Mouse (Mus musculus): ENCODE measurements at regions not wholly inside any gene's neighbourhood (a gene's known extent, or its start where the extent isn't known, plus 50 kb on each side); places are given as distances from the start of the nearest gene placed in this dataset.

DNA sequence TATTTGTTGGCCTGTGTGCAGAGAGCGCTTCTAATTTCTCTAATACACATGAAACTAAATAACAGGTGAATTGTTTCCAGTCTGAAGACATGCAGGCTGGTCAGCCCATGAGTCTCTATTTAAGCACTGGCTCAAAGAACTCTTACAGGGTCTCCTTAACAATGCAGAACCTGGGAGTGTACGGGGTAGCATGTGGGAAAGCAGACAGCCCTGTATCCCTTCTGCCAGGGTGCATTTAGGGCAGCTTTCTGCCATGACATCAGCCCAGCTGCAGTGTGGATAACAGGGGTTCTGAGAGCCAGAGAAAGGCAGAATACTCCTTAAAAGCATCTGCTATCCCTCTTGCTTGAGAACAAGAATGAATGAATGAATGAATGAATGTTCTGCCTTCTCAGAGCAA, 164.7 kb downstream of the Grb14 start:
- ATAC-seq (ENCODE audit: low FRiP score, low TSS enrichment) (no peak), DNase-seq (ENCODE audit: low spot score) (no peak)
- Histone ChIP-seq H3K9me3 (ENCODE audit: control insufficient read depth, low read length) (no peaks in the 10 kb centered on the region), H3K4me2 (replicated peaks; ENCODE audit: low read depth) (no peak overlapping the region), H3K4me1 (replicated peaks; ENCODE audit: control insufficient read depth, insufficient read depth) (no peaks in the 10 kb centered on the region), H3K9ac (ENCODE audit: low read length) (no peak overlapping the region), H3K4me3 (ENCODE audit: low read depth, low read length) (no peak overlapping the region), H3K27me3 (ENCODE audit: control insufficient read depth, insufficient read depth, low read length) (no peaks in the 10 kb centered on the region), H3K36me3 (ENCODE audit: control insufficient read depth, insufficient read depth, low read length) (no peaks in the 10 kb centered on the region), H3K27ac (replicated peaks) (no peak overlapping the region)
- TF ChIP-seq EP300 (optimal IDR thresholded peaks at IDR 0.05) (no peak), CTCF (IDR thresholded peaks at IDR 0.05; ENCODE audit: low read depth) (no peak)
- 84% methylated on average over 2 of the region's 2 CpGs for WGBS

- no peak overlapping the region for H3K27ac ChIP-seq (replicated peaks)
- H3K4me2 ChIP-seq (replicated peaks; ENCODE audit: low read depth) = no peak overlapping the region
- no peaks in the 10 kb centered on the region for H3K27me3 ChIP-seq (ENCODE audit: control insufficient read depth, insufficient read depth, low read length)
- H3K9ac ChIP-seq (ENCODE audit: low read length) = no peak overlapping the region
- no peaks in the 10 kb centered on the region for H3K4me1 ChIP-seq (replicated peaks; ENCODE audit: control insufficient read depth, insufficient read depth)
- no peaks in the 10 kb centered on the region for H3K9me3 ChIP-seq (ENCODE audit: control insufficient read depth, low read length)
- H3K36me3 ChIP-seq (ENCODE audit: control insufficient read depth, insufficient read depth, low read length) = no peaks in the 10 kb centered on the region
- DNase-seq (ENCODE audit: low spot score) (peak; percentile 77), ATAC-seq (ENCODE audit: low FRiP score, low TSS enrichment) (no peak)
- H3K4me3 ChIP-seq (ENCODE audit: low read depth, low read length) = no peak overlapping the region
- WGBS = 12% methylated on average over 7 of the region's 7 CpGs
- no peak for TF ChIP-seq EP300 (optimal IDR thresholded peaks at IDR 0.05)
- TF ChIP-seq CTCF (IDR thresholded peaks at IDR 0.05; ENCODE audit: low read depth) = peak; percentile 92
Observed at GRCm38 (mm10) chr2:64853918-64854317, 170.9 kb downstream of the Grb14 start.

DNA sequence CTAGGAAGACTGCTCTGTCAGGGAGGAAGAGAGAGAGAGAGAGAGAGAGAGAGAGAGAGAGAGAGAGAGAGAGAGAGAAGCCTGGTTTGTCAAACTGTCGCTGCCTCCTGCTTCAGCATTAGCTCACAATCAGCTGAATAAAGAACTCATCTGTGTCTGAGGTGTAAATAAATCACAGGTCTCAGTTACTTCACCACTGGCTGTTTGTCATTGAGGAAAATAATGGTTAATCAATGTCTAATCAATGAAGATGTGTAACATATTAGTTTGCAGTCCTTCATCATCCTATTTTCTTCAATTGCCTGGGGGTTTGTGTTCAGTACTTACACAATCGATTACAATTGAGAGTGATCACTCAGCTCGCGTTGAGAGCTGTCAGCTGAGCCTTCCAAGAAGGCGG, 171.9 kb downstream of the Grb14 start:
- Histone ChIP-seq H3K9ac (ENCODE audit: low read length) (no peak overlapping the region), H3K4me3 (ENCODE audit: low read depth, low read length) (no peak overlapping the region), H3K36me3 (ENCODE audit: control insufficient read depth, insufficient read depth, low read length) (no peaks in the 10 kb centered on the region), H3K27ac (replicated peaks) (no peak overlapping the region), H3K4me2 (replicated peaks; ENCODE audit: low read depth) (no peak overlapping the region), H3K9me3 (ENCODE audit: control insufficient read depth, low read length) (no peaks in the 10 kb centered on the region), H3K27me3 (ENCODE audit: control insufficient read depth, insufficient read depth, low read length) (no peaks in the 10 kb centered on the region), H3K4me1 (replicated peaks; ENCODE audit: control insufficient read depth, insufficient read depth) (no peaks in the 10 kb centered on the region)
- ATAC-seq (ENCODE audit: low FRiP score, low TSS enrichment) = no peak
- 34% methylated on average over 5 of the region's 5 CpGs for WGBS
- DNase-seq (ENCODE audit: low spot score) = no peak
- TF ChIP-seq EP300 (optimal IDR thresholded peaks at IDR 0.05) = no peak

- no peak for ATAC-seq (ENCODE audit: low FRiP score, low TSS enrichment)
- no peak for DNase-seq (ENCODE audit: low spot score)
- WGBS = 64% methylated on average over 4 of the region's 4 CpGs
- Histone ChIP-seq H3K27me3 (ENCODE audit: control insufficient read depth, insufficient read depth, low read length) (no peaks in the 10 kb centered on the region), H3K27ac (replicated peaks) (no peak overlapping the region), H3K9me3 (ENCODE audit: control insufficient read depth, low read length) (no peaks in the 10 kb centered on the region), H3K4me1 (replicated peaks; ENCODE audit: control insufficient read depth, insufficient read depth) (no peaks in the 10 kb centered on the region), H3K4me3 (ENCODE audit: low read depth, low read length) (no peak overlapping the region), H3K9ac (ENCODE audit: low read length) (no peak overlapping the region), H3K36me3 (ENCODE audit: control insufficient read depth, insufficient read depth, low read length) (no peaks in the 10 kb centered on the region), H3K4me2 (replicated peaks; ENCODE audit: low read depth) (no peak overlapping the region)
- TF ChIP-seq CTCF (IDR thresholded peaks at IDR 0.05; ENCODE audit: low read depth) = no peak
- no peak for TF ChIP-seq EP300 (optimal IDR thresholded peaks at IDR 0.05)
Observed at GRCm38 (mm10) chr2:64851096-64851495, 173.7 kb downstream of the Grb14 start.

- DNase-seq (ENCODE audit: low spot score) (no peak), ATAC-seq (ENCODE audit: low FRiP score, low TSS enrichment) (no peak)
- H3K27ac ChIP-seq (replicated peaks) = no peak overlapping the region
- no peak overlapping the region for H3K9ac ChIP-seq (ENCODE audit: low read length)
- no peak overlapping the region for H3K4me3 ChIP-seq (ENCODE audit: low read depth, low read length)
- no peaks in the 10 kb centered on the region for H3K9me3 ChIP-seq (ENCODE audit: control insufficient read depth, low read length)
- H3K27me3 ChIP-seq (ENCODE audit: control insufficient read depth, insufficient read depth, low read length) = no peaks in the 10 kb centered on the region
- no peak overlapping the region for H3K4me2 ChIP-seq (replicated peaks; ENCODE audit: low read depth)
- TF ChIP-seq CTCF (IDR thresholded peaks at IDR 0.05; ENCODE audit: low read depth) (no peak), EP300 (optimal IDR thresholded peaks at IDR 0.05) (no peak)
- WGBS = 93% methylated on average over 3 of the region's 3 CpGs
- no peaks in the 10 kb centered on the region for H3K4me1 ChIP-seq (replicated peaks; ENCODE audit: control insufficient read depth, insufficient read depth)
- H3K36me3 ChIP-seq (ENCODE audit: control insufficient read depth, insufficient read depth, low read length) = no peaks in the 10 kb centered on the region
Observed at GRCm38 (mm10) chr2:64850656-64851055, 174.1 kb downstream of the Grb14 start.

GRCm38 (mm10) chr2:64824494-64824893, 200.3 kb downstream of the Grb14 start:
- WGBS = 90% methylated on average over 9 of the region's 9 CpGs
- Histone ChIP-seq H3K27me3 (ENCODE audit: control insufficient read depth, insufficient read depth, low read length) (no peaks in the 10 kb centered on the region), H3K36me3 (ENCODE audit: control insufficient read depth, insufficient read depth, low read length) (no peaks in the 10 kb centered on the region), H3K27ac (replicated peaks) (no peak overlapping the region), H3K4me1 (replicated peaks; ENCODE audit: control insufficient read depth, insufficient read depth) (no peaks in the 10 kb centered on the region), H3K9me3 (ENCODE audit: control insufficient read depth, low read length) (no peaks in the 10 kb centered on the region), H3K9ac (ENCODE audit: low read length) (no peak overlapping the region), H3K4me2 (replicated peaks; ENCODE audit: low read depth) (no peak overlapping the region), H3K4me3 (ENCODE audit: low read depth, low read length) (no peak overlapping the region)
- ATAC-seq (ENCODE audit: low FRiP score, low TSS enrichment) = no peak
- no peak for DNase-seq (ENCODE audit: low spot score)
- TF ChIP-seq CTCF (IDR thresholded peaks at IDR 0.05; ENCODE audit: low read depth) = peak; percentile 15; the same call in 1 of the 2 replicates
- TF ChIP-seq EP300 (optimal IDR thresholded peaks at IDR 0.05) = no peak
